Mouse (Mus musculus) cerebellum, adult 2 months (tissue): Measurements from ENCODE around the gene Gatad1.

Experiments
- CTCF ChIP-seq: fragments of 200-500 bp; IDR thresholded peaks from 2 replicates; pipeline ENCODE4 v1.5.1; 2011; ENCODE audit warnings: low read depth, mild to moderate bottlenecking, control low read depth, low read length, moderate library complexity, borderline replicate concordance; ENCODE audit not compliant: insufficient read depth
- POLR2A ChIP-seq: fragments of 200-500 bp; IDR thresholded peaks from 2 replicates; pipeline ENCODE4 v1.6.1; 2011; ENCODE audit warnings: low read length, control low read depth, borderline replicate concordance; ENCODE audit not compliant: insufficient read depth

- no peak for TF ChIP-seq CTCF
- TF ChIP-seq POLR2A, result no peak
These were observed 8.2 kb downstream of the Gatad1 start for GRCm38 (mm10) chr5:3648849-3649210.
